Mouse (Mus musculus): ENCODE results near the gene Opa3.
A peak's percentile ranks its signal among the peaks of the same experiment; 100 is the strongest.

Opa3 gene

DNA sequence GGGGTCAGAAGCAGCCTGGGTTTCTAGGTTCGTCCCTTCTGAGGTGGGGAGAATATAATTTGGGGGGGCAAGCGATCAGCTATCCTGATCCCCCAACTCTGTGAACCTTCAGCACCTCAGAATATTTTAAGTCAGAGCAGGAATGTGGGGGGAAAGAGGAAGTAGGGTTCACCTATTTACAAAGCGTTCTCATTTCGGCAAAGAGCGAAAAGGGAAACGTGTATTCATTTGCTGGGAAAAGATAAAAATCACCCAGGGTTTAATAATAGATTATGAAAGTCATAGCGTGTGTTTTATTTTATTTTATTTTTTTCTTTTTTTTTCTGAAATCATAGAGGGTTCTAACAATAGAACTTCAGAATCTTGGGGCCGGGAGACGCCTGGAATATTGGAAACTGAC lies 13.2 kb upstream of the Opa3 start:
- no peak for DNase-seq (ENCODE audit: low spot score)

DNA sequence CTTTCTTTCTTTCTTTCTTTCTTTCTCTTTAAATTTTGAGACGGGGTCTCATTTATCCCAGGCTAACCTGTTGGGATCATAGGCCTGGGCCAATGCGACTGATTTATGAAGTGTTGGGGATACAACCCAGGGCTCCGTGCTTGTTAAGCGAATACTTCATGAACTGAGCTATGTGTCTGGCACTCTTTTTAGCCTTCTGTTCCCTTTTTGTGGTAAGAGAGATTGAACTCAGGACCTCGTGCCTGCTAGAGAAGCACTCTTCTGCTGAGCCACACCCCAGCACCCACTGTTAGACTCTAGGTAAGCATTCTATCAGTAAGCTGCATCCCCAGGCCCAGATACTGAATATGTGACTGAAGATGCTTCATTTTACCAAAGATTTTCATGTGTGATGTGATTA lies 10.6 kb upstream of the Opa3 start:
- no peak for DNase-seq (ENCODE audit: low spot score)

DNA sequence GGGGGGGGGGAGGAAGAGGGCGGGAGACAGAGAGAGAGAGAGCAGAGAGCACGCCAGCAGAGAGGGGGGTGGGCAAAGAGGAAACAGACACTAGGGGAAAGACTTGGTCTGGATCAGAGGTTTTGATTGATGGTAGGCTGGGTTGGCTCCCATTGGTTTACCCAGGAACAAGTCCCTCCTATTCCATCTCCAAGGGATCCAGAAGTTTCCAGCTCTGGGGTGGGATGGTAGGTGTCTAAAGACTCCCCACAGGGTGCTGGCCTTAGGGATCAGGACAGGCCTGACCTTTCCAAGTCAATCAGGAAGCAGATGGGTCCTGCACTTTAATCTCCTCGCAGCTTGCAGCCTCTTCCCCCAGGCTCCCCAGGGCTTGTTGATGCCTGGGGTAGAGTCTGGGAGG lies 10.2 kb upstream of the Opa3 start:
- DNase-seq (ENCODE audit: low spot score): no peak

DNA sequence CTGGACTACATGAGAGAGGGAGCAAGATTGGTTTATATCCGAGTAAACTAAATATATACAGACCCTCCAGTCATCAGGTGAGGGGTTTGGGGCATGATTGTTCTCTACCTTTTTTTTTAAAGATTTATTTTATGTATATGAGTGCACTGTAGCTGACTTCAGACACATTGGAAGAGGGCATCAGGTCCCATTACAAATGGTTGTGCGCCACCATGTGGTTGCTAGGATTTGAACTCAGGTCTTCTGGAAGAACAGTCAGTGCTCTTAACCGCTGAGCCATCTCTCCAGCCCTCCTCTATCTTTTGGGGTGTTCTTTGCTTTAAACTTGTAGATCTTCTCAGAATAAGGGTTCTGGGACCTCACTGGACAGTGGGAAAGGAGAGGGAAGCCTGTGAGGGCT lies 8.1 kb upstream of the Opa3 start:
- no peak for DNase-seq (ENCODE audit: low spot score)

DNA sequence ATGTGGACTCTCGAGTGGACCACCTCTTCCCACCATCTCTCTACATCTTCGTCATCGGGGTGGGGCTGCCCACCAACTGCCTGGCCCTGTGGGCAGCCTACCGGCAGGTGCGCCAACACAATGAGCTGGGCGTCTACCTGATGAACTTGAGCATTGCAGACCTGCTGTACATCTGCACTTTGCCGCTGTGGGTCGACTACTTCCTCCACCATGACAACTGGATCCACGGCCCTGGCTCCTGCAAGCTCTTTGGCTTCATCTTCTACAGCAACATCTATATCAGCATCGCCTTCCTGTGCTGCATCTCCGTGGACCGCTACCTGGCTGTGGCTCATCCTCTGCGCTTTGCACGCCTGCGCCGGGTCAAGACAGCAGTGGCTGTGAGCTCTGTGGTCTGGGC lies 5.9 kb upstream of the Opa3 start:
- no peak for DNase-seq (ENCODE audit: low spot score)

DNA sequence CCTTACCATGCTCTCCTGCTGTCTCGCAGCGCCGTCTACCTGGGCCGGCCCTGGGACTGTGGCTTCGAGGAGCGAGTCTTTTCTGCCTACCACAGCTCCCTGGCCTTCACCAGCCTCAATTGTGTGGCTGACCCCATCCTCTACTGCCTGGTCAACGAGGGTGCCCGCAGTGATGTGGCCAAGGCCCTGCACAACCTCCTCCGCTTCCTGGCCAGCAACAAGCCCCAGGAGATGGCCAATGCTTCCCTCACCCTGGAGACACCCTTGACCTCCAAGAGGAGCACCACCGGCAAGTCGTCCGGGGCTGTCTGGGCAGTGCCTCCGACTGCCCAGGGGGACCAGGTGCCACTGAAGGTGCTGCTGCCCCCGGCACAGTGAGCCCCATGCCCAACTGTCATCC lies 5.3 kb upstream of the Opa3 start:
- no peak for DNase-seq (ENCODE audit: low spot score)

DNA sequence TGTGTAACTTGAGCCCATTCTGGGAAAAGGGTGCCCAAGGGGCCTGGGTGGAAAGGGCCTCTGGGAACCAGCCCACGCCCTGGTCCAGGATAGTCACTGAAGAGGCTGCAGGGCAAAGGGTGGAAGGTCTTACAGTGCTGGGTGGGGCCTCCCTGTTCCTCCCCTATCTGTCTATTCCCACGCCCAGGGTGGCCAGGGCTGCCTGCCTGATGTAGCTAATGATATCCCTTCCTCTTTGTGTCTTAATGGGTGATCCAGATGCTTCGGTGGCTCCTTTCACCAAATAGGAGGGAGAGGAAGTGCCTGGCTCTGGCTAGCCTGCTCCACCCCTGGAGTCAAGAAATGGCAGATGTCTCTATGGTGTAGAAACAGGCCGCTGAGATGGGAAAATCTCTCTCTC lies 3.2 kb upstream of the Opa3 start:
- DNase-seq (ENCODE audit: low spot score): no peak

DNA sequence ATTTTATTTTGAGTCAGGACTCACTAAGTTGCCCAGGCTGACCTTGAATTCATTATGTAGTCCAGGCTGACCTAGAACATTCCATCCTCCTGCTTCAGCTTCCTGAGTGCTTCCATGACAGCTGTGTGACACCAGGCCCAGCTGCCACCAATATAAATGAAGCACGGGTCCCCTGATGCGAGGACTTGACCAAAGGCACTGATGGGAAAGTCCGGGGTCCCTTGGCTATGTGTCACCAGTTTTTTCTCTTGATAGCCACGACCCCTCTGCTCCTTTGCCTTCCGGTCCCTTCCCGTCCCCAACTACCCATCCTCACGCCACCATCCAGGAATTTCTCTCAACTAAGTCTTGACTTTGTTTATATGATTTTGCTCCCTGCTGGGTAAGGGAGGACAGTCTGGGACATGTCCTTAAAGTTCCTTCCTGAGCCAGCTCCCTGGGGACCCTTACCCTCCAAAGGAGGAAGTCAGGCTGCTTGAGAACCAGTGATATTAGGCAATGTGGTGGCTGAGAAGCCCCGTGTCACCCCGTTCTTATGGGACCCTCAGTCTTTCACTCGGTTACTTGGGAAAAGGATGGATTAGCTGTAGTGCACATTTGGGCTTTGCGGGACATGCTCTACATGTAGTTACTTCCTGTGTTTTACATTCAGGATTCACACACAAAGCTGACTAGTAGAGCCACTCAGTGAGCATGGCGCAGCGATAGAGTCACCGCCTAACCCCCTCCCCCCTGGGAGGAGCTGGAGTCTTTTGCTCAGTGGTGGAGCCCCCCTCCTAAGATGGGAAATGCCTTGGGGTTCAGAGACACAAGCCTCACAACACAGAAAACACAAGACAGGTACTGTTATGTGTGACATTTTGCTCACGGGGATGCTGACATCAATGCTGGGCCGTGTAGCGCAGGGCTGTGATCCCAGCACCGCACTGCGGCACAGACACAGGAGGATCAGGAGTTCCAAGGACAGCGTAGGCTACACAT lies 1.0 kb upstream of the Opa3 start:
- DNase-seq (ENCODE audit: low spot score): no peak

DNA sequence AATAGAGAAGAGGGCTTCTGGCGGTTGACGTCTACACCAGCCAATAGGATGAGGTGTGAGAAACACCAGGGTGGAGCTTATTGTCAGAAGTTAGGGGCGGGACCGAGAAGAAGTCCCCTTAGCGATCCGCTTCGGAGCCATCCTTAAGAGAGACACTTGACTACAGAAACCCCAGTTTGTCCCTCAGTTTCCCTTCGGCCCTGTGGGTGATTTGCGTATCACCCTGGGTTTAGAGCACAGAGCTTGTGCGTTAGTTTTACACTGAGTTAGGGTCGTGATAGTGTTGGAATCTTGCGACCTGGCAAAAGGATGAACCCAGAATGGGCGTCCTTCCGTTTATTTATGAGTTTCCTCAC lies 637 bp downstream of the Opa3 start:
- no peak for DNase-seq (ENCODE audit: low spot score)

DNA sequence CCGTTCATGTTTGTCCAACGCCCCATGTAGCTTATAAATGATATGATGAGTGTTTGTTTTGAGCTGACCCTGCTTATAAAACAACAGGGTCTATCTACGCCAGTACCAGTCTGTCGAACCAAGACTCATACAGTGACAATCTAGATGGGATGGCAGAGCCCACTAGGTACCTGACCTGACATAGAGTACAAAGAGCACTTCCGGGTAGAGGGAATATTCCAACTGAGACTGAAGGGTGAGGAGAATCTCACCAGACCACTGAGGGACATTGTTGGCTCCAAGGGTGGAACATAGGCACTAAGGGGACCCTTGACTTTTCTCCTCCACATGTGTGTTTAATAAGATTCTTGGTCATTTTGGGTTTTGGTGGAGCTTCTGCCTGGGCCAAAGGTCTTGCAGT lies 1.3 kb downstream of the Opa3 start:
- no peak for DNase-seq (ENCODE audit: low spot score)

DNA sequence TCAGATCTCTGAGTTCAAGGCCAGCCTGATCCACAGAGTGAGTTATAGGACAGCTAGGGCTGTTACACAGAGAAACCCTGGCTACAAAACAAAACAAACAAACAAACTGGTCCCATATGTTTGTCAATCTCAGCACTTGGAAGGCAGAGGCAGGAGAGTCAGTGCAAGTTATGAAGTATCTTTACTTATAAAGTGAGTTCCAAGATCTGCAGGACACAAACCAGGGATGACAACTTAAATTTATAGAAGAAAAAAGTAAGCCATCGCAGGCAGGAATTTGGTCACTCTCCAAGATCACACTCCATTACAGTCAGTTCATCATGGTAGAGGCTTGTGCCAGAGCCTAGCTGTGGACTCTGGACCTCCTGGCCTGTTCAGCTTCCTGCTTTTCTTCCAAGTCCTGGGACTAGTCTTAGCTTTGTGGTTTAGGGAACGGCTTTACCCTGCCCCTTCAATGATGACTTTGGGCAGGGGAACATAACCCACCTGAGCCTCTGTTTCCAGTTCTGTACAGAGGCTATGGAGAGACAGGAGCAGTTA lies 2.0 kb downstream of the Opa3 start:
- no peak for DNase-seq (ENCODE audit: low spot score)

DNA sequence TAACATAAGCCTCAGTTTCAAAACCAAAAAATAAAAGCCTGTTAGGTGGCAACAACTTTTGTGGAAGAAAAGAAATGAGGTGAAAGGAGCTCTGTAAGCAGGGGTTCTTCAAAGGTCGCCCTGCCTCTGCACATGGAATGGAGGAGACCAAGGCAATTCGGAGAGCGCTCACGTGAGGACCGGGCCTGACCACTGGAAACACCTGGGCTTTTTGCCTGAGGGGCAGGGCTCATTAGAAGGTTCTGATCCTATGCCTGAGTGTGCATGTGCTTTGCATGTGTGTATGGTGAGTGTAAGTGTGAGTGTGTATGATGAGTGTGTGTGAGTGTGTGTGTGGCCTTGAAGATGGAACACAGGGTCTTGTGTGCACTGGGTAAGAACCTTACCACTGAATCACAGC lies 2.8 kb downstream of the Opa3 start:
- no peak for DNase-seq (ENCODE audit: low spot score)

DNA sequence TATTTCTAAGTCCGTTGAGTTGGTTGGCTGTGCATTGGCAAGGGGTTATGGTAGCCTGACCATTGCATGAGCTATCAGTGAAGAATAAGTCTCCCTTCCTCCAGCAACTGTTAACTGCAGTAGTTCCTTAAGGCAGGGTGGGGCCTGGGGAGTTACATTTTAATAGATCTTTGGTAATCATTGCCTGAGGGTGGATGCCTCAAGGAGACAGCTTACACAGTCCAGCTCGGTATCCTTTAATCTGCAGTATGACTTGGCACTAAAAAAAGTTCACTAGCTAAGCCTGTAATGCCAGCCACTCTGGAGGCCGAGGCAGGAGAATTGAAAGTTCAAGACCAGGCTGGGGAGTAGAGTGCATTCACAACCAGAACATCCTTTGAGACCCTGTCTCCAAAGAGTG lies 3.7 kb downstream of the Opa3 start:
- no peak for DNase-seq (ENCODE audit: low spot score)

DNA sequence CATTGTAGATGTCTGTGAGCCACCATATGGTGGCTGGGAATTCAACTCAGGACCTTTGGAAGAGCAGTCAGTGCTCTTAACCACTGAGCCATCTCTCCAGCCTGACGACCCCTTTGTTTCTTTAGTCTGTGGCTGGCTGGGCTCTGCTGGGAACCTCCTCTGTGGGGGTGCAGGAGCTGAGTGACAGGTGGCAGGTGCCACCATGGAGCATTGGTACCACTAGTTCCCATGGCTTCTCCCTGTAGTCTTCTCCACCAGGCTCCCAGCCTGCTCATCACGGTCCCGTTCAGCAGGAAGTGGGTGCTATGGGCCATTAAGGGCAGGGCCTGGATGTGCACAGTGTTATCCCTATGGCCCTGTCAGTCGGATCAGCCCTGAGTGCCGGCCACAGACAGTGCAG lies 6.5 kb downstream of the Opa3 start:
- DNase-seq (ENCODE audit: low spot score): no peak

DNA sequence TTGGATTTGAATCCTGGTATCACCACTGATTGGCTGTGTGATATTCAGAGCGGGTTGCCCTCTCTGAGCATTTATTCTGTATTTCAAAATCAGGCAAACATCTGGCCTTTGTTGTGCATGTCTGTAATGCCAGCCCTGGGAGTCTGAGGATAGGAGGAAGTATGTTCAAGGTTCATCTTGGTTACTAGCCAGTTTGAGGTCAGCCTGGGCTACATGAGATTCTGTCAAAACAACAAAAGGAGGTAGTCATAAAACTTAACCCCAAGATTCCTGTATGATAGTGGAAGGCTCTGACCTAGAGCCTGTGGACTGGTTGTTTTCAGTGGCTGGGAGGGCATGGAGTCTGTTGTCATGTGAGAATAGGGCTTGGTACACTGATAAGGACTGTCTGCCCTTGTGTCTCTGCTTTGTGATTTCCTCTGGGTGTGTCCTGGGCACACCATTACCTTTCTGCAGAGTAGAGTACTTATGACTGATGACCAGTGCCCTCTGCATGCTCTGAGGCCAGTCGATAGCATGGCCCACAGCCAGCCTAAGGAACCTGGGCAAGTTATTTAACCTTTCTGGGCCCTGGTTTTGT lies 7.0 kb downstream of the Opa3 start:
- DNase-seq (ENCODE audit: low spot score): no peak

DNA sequence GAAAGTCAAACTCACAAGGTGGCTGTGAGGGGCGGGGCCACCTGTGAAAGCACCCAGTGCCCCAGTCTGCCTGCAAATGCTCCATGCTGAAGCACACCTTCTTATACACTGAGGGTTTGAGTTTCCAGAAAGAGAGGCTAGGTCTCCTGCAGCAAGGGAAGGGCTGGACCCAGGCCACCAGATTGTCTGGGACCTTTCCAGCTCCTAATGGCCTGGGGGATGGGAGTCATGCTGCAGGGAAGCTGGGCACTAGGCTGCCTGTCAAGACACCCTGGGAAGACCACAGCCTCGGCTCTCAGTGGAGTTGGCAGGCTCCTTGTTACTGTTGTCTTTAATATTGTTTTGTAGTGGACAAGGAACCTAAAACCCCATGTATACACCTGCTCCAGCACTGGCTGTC lies 8.3 kb downstream of the Opa3 start:
- no peak for DNase-seq (ENCODE audit: low spot score)

DNA sequence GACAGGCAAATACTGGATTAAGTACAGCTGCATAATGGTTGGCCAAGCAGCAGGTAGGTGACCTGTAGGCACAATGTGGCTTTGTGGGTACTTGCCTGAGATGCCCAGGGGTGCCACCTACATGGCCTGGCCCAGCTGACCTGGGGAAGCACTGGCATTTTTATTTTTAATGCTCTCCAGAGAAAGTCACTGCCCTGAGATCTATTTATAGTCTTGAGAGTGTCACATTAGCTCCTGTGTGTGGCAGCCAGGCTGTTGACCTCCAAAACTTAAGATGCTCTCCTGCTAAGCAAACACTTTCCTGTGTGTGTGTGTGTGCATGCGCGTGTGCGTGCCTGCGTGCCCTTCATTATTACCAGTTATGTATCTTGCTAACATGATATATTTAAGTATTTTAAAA lies 10.2 kb downstream of the Opa3 start:
- DNase-seq (ENCODE audit: low spot score): no peak

DNA sequence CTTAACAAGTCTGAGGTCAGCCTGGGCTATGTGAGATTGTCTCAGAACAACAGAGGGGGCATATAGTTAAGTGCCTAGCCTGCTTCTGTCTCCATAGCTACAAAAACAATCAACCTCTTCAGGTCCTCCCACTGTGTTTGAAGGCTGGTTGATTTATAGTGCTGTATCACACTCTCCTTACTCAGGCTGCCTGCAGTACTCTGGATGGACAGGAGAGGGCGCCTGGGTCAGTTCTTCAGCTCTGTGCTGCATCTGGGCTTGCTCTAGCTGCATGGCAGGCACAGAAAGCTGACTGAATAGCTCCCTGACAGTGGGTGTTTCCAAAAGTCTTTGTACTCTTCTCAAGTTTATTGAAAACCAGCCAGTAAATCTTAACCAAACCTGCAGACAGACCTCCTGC lies 11.3 kb downstream of the Opa3 start:
- peak; percentile 62 for DNase-seq (ENCODE audit: low spot score)

DNA sequence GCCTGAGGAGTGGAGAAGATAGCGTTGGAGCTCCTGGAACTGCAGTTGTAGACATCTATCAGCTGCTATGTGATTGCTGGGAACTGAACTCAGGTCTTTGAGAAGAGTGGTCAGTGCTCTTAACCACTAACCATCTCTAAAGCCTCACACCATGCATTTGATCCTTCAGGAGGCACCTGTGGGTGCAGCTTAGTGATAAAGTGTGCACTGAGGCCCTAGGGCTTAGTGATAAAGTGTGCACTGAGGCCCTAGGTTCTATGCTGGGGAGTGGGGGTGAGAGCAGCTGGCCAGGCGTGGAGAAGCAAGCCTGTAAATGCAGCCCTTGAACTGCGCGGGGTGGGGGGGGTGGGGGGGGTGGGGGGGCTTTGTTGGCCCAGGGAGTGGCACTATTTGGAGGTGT lies 11.9 kb downstream of the Opa3 start:
- DNase-seq (ENCODE audit: low spot score): no peak

DNA sequence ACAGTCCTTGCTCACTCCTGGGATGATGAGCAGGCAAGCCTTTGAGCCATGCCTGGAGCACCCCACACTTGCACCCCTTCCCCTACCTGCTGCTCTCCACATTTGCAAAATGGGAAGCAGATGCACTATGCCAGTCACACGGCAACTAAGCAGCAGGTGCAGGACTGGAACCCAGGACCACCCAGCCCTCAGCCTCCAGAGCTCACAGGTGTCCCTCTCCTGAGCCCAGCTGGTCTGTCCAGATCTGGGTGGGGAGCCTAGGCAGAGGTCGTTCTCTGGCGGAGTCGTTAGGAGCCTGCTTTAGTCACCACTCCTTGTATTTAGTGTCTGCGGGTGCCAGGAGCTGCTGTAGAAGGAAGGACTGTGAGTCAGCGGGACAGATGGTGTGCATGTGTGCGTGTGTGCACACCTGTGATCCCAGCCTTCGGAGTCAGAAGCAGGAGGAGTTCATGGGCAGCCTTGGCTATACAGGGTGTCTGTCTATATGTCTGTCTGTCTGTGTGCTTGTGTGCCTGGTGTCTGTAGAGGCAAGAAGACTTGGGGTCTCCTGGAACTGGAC lies 12.8 kb downstream of the Opa3 start:
- DNase-seq (ENCODE audit: low spot score): no peak

DNA sequence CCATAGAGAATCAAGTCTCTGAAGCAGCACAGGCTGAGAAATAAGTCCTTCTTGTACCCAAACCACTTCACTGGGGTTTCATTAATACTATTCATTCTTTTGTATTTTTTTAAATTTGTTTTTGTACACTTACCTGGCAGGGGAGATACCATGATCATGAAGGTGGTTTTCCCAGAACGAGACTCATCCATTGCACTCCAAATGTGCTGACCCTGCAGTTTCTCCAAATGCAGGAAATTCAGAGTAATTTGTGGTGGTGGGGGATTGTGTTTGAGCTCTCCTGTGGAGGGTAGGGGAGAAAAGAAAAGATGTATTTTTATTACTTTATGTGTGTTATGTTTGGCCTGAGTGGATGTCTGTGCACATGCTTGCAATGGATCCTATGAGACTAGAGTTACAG lies 13.9 kb downstream of the Opa3 start:
- no peak for DNase-seq (ENCODE audit: low spot score)

DNA sequence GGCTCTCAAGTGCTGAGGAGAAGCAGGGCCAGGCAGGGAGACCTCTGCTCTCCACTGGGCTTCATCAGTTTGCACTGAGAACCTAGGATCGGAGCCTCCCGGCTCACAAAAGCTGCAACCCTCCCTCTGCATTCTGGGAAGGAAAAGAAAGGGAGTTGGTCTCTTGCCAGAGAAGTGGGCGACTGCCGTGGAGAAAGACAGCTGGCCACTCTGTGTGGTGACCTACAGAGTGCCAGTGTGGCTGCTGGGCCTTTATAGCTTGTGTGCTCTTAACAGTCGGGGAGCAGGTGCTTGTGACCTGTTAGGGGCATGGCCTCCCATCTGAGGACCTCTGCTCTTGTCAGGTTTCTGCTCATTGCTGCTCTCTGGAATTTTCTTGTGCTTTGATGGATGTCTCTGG lies 15.7 kb downstream of the Opa3 start:
- no peak for DNase-seq (ENCODE audit: low spot score)

DNA sequence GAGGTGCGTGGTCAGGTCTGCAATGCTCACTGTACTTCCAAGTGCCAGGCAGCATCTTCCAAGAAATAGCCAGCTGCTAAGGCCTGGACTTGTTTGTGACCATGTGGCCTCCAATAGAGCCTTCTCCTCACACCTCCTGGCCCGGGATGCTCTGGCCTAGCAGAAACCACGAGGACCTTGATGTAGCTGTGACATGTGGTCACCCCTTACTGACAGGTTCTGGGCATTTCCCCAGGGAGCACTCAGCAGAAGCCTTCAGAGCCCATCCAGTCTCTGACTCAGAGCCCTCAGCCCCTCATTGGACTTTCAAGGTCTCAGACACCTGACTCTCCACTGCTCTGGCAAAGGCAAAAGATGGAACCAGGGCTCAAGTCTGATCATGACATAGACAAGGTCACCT lies 16.9 kb downstream of the Opa3 start:
- DNase-seq (ENCODE audit: low spot score): no peak
